Mouse (Mus musculus): ENCODE results near the gene Plxdc1. TPM values are rescaled to one million over a fixed set of nuclear protein-coding genes. Genes with fewer than 3 reads are reported as not detected.

The Plxdc1 gene
- total and polyA plus RNA-seq, 2 experiments from 2014 or later: 3.1 to 4.9 TPM

- Histone ChIP-seq H3K4me1 (ENCODE audit: insufficient read depth, low read length) (no peaks in the 10 kb centered on the region), H3K36me3 (ENCODE audit: insufficient read depth, low read length) (peaks cover 71% of the 10 kb centered on the region), H3K27ac (ENCODE audit: low read depth, low read length) (no peak overlapping the region), H3K9me3 (ENCODE audit: low read length) (no peaks in the 10 kb centered on the region), H3K4me3 (ENCODE audit: low read depth, low read length) (no peak overlapping the region), H3K27me3 (ENCODE audit: insufficient read depth, low read length) (no peaks in the 10 kb centered on the region), H3K9ac (replicated peaks; ENCODE audit: low read length, poor library complexity, severe bottlenecking) (no peak overlapping the region), H3K4me2 (ENCODE audit: low read depth, low read length, poor library complexity, severe bottlenecking) (no peak overlapping the region)
- no peak for DNase-seq (ENCODE audit: low spot score)
- no peak for TF ChIP-seq CTCF (IDR thresholded peaks at IDR 0.05)
- no peak for ATAC-seq (ENCODE audit: low FRiP score)
- 87% methylated on average over 10 of the region's 10 CpGs for WGBS
Measured at GRCm38 (mm10) chr11:98012831-98013230, 26.6 kb upstream of the Plxdc1 start.

GRCm38 (mm10) chr11:98011716-98012115 is 25.5 kb upstream of the Plxdc1 start:
- 59% methylated on average over 4 of the region's 9 CpGs for WGBS
- Histone ChIP-seq H3K9me3 (ENCODE audit: low read length) (no peaks in the 10 kb centered on the region), H3K4me3 (ENCODE audit: low read depth, low read length) (no peak overlapping the region), H3K27me3 (ENCODE audit: insufficient read depth, low read length) (no peaks in the 10 kb centered on the region), H3K4me2 (ENCODE audit: low read depth, low read length, poor library complexity, severe bottlenecking) (no peak overlapping the region), H3K36me3 (ENCODE audit: insufficient read depth, low read length) (peaks cover 68% of the 10 kb centered on the region), H3K27ac (ENCODE audit: low read depth, low read length) (no peak overlapping the region), H3K4me1 (ENCODE audit: insufficient read depth, low read length) (no peaks in the 10 kb centered on the region), H3K9ac (replicated peaks; ENCODE audit: low read length, poor library complexity, severe bottlenecking) (no peak overlapping the region)
- TF ChIP-seq CTCF (IDR thresholded peaks at IDR 0.05): no peak
- no peak for DNase-seq (ENCODE audit: low spot score)
- ATAC-seq (ENCODE audit: low FRiP score): no peak

GRCm38 (mm10) chr11:98008087-98008486 is 21.8 kb upstream of the Plxdc1 start:
- Histone ChIP-seq H3K9me3 (ENCODE audit: low read length) (no peaks in the 10 kb centered on the region), H3K4me1 (ENCODE audit: insufficient read depth, low read length) (no peaks in the 10 kb centered on the region), H3K4me2 (ENCODE audit: low read depth, low read length, poor library complexity, severe bottlenecking) (no peak overlapping the region), H3K36me3 (ENCODE audit: insufficient read depth, low read length) (peaks cover 67% of the 10 kb centered on the region), H3K4me3 (ENCODE audit: low read depth, low read length) (no peak overlapping the region), H3K27me3 (ENCODE audit: insufficient read depth, low read length) (no peaks in the 10 kb centered on the region), H3K27ac (ENCODE audit: low read depth, low read length) (no peak overlapping the region), H3K9ac (replicated peaks; ENCODE audit: low read length, poor library complexity, severe bottlenecking) (no peak overlapping the region)
- 84% methylated on average over 11 of the region's 11 CpGs for WGBS
- no peak for ATAC-seq (ENCODE audit: low FRiP score)
- TF ChIP-seq CTCF (IDR thresholded peaks at IDR 0.05): no peak
- no peak for DNase-seq (ENCODE audit: low spot score)

- Histone ChIP-seq H3K9me3 (ENCODE audit: low read length) (no peaks in the 10 kb centered on the region), H3K27me3 (ENCODE audit: insufficient read depth, low read length) (no peaks in the 10 kb centered on the region), H3K9ac (replicated peaks; ENCODE audit: low read length, poor library complexity, severe bottlenecking) (no peak overlapping the region), H3K36me3 (ENCODE audit: insufficient read depth, low read length) (peaks cover 52% of the 10 kb centered on the region), H3K4me1 (ENCODE audit: insufficient read depth, low read length) (no peaks in the 10 kb centered on the region), H3K4me2 (ENCODE audit: low read depth, low read length, poor library complexity, severe bottlenecking) (no peak overlapping the region), H3K27ac (ENCODE audit: low read depth, low read length) (no peak overlapping the region), H3K4me3 (ENCODE audit: low read depth, low read length) (no peak overlapping the region)
- ATAC-seq (ENCODE audit: low FRiP score) (no peak), DNase-seq (ENCODE audit: low spot score) (no peak)
- WGBS: 81% methylated on average over 10 of the region's 10 CpGs
- no peak for TF ChIP-seq CTCF (IDR thresholded peaks at IDR 0.05)
Measured at GRCm38 (mm10) chr11:98005686-98006085, 19.4 kb upstream of the Plxdc1 start.

- no peak overlapping the region for H3K9ac ChIP-seq (replicated peaks; ENCODE audit: low read length, poor library complexity, severe bottlenecking)
- no peak overlapping the region for H3K27ac ChIP-seq (ENCODE audit: low read depth, low read length)
- ATAC-seq (ENCODE audit: low FRiP score) (no peak), DNase-seq (ENCODE audit: low spot score) (no peak)
- no peaks in the 10 kb centered on the region for H3K9me3 ChIP-seq (ENCODE audit: low read length)
- no peak overlapping the region for H3K4me3 ChIP-seq (ENCODE audit: low read depth, low read length)
- peaks cover 46% of the 10 kb centered on the region for H3K36me3 ChIP-seq (ENCODE audit: insufficient read depth, low read length)
- H3K4me2 ChIP-seq (ENCODE audit: low read depth, low read length, poor library complexity, severe bottlenecking): no peak overlapping the region
- 56% methylated on average over 13 of the region's 13 CpGs for WGBS
- TF ChIP-seq CTCF (IDR thresholded peaks at IDR 0.05): no peak
- no peaks in the 10 kb centered on the region for H3K4me1 ChIP-seq (ENCODE audit: insufficient read depth, low read length)
- H3K27me3 ChIP-seq (ENCODE audit: insufficient read depth, low read length): no peaks in the 10 kb centered on the region
Measured at GRCm38 (mm10) chr11:98005076-98005475, 18.8 kb upstream of the Plxdc1 start.

DNA sequence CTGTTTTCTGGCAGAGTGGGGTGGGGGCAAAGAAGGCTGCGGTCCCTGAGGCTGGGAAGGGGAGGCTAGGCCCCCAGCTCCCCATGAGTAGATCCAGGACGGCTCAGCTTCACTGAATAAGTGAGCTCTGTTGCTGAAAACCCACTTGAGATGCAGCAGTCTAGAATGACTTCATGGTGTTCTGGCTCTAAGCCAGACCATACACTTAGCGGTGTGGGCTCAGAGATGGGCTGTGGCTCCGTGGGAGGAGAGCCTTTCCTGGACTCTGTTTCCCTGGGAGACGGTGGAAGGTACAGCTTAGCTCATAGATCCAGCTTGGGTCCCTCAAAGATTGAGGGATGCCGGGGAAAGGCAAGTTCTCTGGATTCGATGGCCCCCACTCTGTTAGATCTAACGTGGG is 17.9 kb upstream of the Plxdc1 start:
- no peak overlapping the region for H3K4me2 ChIP-seq (ENCODE audit: low read depth, low read length, poor library complexity, severe bottlenecking)
- TF ChIP-seq CTCF (IDR thresholded peaks at IDR 0.05): no peak
- H3K27ac ChIP-seq (ENCODE audit: low read depth, low read length): 0 out of 2 replicates have a peak overlapping the region, but pooled peaks have one; percentile 12
- ATAC-seq (ENCODE audit: low FRiP score) (no peak), DNase-seq (ENCODE audit: low spot score) (no peak)
- H3K4me1 ChIP-seq (ENCODE audit: insufficient read depth, low read length): no peaks in the 10 kb centered on the region
- no peak overlapping the region for H3K9ac ChIP-seq (replicated peaks; ENCODE audit: low read length, poor library complexity, severe bottlenecking)
- WGBS: 69% methylated on average over 8 of the region's 8 CpGs
- no peaks in the 10 kb centered on the region for H3K9me3 ChIP-seq (ENCODE audit: low read length)
- no peaks in the 10 kb centered on the region for H3K27me3 ChIP-seq (ENCODE audit: insufficient read depth, low read length)
- peaks cover 37% of the 10 kb centered on the region for H3K36me3 ChIP-seq (ENCODE audit: insufficient read depth, low read length)
- no peak overlapping the region for H3K4me3 ChIP-seq (ENCODE audit: low read depth, low read length)
